Mouse (Mus musculus): Measurements from ENCODE around the gene Arhgdia. TPM values are rescaled to one million over a fixed set of nuclear protein-coding genes. Genes with fewer than 3 reads are reported as not detected.

The Arhgdia gene
- polyA plus RNA-seq, 1 experiment from 2014 or later = 360 TPM

GRCm38 (mm10) chr11:120626785-120627467 is 45.5 kb upstream of the Arhgdia start:
- Histone ChIP-seq H3K27ac (replicated peaks in 1 of 2; ENCODE audit: control insufficient read depth in 1 of 2, insufficient read depth in 1 of 2, low read depth in 2 of 2, low read length in 2 of 2) (no peak overlapping the region), H3K27me3 (ENCODE audit: control insufficient read depth, insufficient read depth, low read length) (no peaks in the 10 kb centered on the region), H3K4me2 (ENCODE audit: low read length) (no peak overlapping the region), H3K36me3 (ENCODE audit: control insufficient read depth, insufficient read depth, low read length) (peaks cover 36% of the 10 kb centered on the region), H3K9me3 (ENCODE audit: control insufficient read depth, low read length) (no peaks in the 10 kb centered on the region), H3K9ac (ENCODE audit: low read length) (no peak overlapping the region), H3K4me1 (ENCODE audit: control insufficient read depth in 2 of 2, insufficient read depth in 2 of 2, low read length in 2 of 2) (peaks cover 26 to 42% of the 10 kb centered on the region in 2 experiments), H3K4me3 (ENCODE audit: control insufficient read depth in 1 of 2, insufficient read depth in 1 of 2, low read depth in 1 of 2, low read length in 2 of 2) (no peak overlapping the region)
- 87% methylated on average over 11 of the region's 11 CpGs for WGBS
- ATAC-seq (ENCODE audit: insufficient number of reproducible peaks, insufficient read depth, low FRiP score, low read depth) = no peak

GRCm38 (mm10) chr11:120625152-120625775 is 43.8 kb upstream of the Arhgdia start, which contains the start of gene Sirt7:
Gene Sirt7 (minus strand): TSS chr11:120625240.
- Histone ChIP-seq H3K27ac (replicated peaks in 1 of 2; ENCODE audit: control insufficient read depth in 1 of 2, insufficient read depth in 1 of 2, low read depth in 2 of 2, low read length in 2 of 2) (peak within 1 kb of the TSS; percentile 28 to 76), H3K9ac (ENCODE audit: low read length) (peak within 1 kb of the TSS; percentile 78), H3K4me1 (ENCODE audit: control insufficient read depth in 2 of 2, insufficient read depth in 2 of 2, low read length in 2 of 2) (peaks cover 14 to 25% of the 10 kb centered on the region in 2 experiments), H3K36me3 (ENCODE audit: control insufficient read depth, insufficient read depth, low read length) (peaks cover 50% of the 10 kb centered on the region), H3K4me2 (ENCODE audit: low read length) (peak within 1 kb of the TSS; percentile 97), H3K9me3 (ENCODE audit: control insufficient read depth, low read length) (no peaks in the 10 kb centered on the region), H3K27me3 (ENCODE audit: control insufficient read depth, insufficient read depth, low read length) (no peaks in the 10 kb centered on the region), H3K4me3 (ENCODE audit: control insufficient read depth in 1 of 2, insufficient read depth in 1 of 2, low read depth in 1 of 2, low read length in 2 of 2) (peak within 1 kb of the TSS; percentile 86 to 97)
- no peak; the same call in 1 of the 2 replicates for ATAC-seq (ENCODE audit: insufficient number of reproducible peaks, insufficient read depth, low FRiP score, low read depth)
- 11% methylated on average over 5 of the region's 5 CpGs for WGBS

- Histone ChIP-seq H3K27me3 (ENCODE audit: control insufficient read depth, insufficient read depth, low read length) (no peaks in the 10 kb centered on the region), H3K36me3 (ENCODE audit: control insufficient read depth, insufficient read depth, low read length) (peaks cover 56% of the 10 kb centered on the region), H3K4me2 (ENCODE audit: low read length) (peak overlapping the region; percentile 97), H3K27ac (replicated peaks in 1 of 2; ENCODE audit: control insufficient read depth in 1 of 2, insufficient read depth in 1 of 2, low read depth in 2 of 2, low read length in 2 of 2) (peak overlapping the region; percentile 6 to 76), H3K4me3 (ENCODE audit: control insufficient read depth in 1 of 2, insufficient read depth in 1 of 2, low read depth in 1 of 2, low read length in 2 of 2) (peak overlapping the region; percentile 86 to 97), H3K4me1 (ENCODE audit: control insufficient read depth in 2 of 2, insufficient read depth in 2 of 2, low read length in 2 of 2) (peaks cover 9 to 20% of the 10 kb centered on the region in 2 experiments; a peak in 3 of 4 replicates), H3K9ac (ENCODE audit: low read length) (peak overlapping the region; percentile 78), H3K9me3 (ENCODE audit: control insufficient read depth, low read length) (no peaks in the 10 kb centered on the region)
- WGBS = under 1% methylated on average over 52 of the region's 53 CpGs
- ATAC-seq (ENCODE audit: insufficient number of reproducible peaks, insufficient read depth, low FRiP score, low read depth) = peak; percentile 69
These were observed 43.3 kb upstream of the Arhgdia start for GRCm38 (mm10) chr11:120624680-120625111.

- peak overlapping the region; percentile 78 for H3K9ac ChIP-seq (ENCODE audit: low read length)
- H3K4me3 ChIP-seq (ENCODE audit: control insufficient read depth in 1 of 2, insufficient read depth in 1 of 2, low read depth in 1 of 2, low read length in 2 of 2) = peak overlapping the region; percentile 86 to 97
- peak overlapping the region; percentile 97 for H3K4me2 ChIP-seq (ENCODE audit: low read length)
- 12% methylated on average over 29 of the region's 30 CpGs for WGBS
- ATAC-seq (ENCODE audit: insufficient number of reproducible peaks, insufficient read depth, low FRiP score, low read depth) = peak; percentile 76
- H3K9me3 ChIP-seq (ENCODE audit: control insufficient read depth, low read length) = no peaks in the 10 kb centered on the region
- H3K27me3 ChIP-seq (ENCODE audit: control insufficient read depth, insufficient read depth, low read length) = no peaks in the 10 kb centered on the region
- peak overlapping the region; percentile 6 to 76; a peak in 3 of 4 replicates for H3K27ac ChIP-seq (replicated peaks in 1 of 2; ENCODE audit: control insufficient read depth in 1 of 2, insufficient read depth in 1 of 2, low read depth in 2 of 2, low read length in 2 of 2)
- H3K36me3 ChIP-seq (ENCODE audit: control insufficient read depth, insufficient read depth, low read length) = peaks cover 57% of the 10 kb centered on the region
- peaks cover 5 to 15% of the 10 kb centered on the region in 2 experiments; a peak in 3 of 4 replicates for H3K4me1 ChIP-seq (ENCODE audit: control insufficient read depth in 2 of 2, insufficient read depth in 2 of 2, low read length in 2 of 2)
These were observed 42.7 kb upstream of the Arhgdia start for GRCm38 (mm10) chr11:120623961-120624679.

GRCm38 (mm10) chr11:120622805-120623204 is 41.4 kb upstream of the Arhgdia start:
- Histone ChIP-seq H3K4me3 (ENCODE audit: control insufficient read depth in 1 of 2, insufficient read depth in 1 of 2, low read depth in 1 of 2, low read length in 2 of 2) (no peak overlapping the region), H3K9ac (ENCODE audit: low read length) (no peak overlapping the region), H3K4me1 (ENCODE audit: control insufficient read depth in 2 of 2, insufficient read depth in 2 of 2, low read length in 2 of 2) (peaks cover 8 to 15% of the 10 kb centered on the region in 2 experiments; a peak in 3 of 4 replicates), H3K27me3 (ENCODE audit: control insufficient read depth, insufficient read depth, low read length) (no peaks in the 10 kb centered on the region), H3K27ac (replicated peaks in 1 of 2; ENCODE audit: control insufficient read depth in 1 of 2, insufficient read depth in 1 of 2, low read depth in 2 of 2, low read length in 2 of 2) (no peak overlapping the region), H3K36me3 (ENCODE audit: control insufficient read depth, insufficient read depth, low read length) (peaks cover 61% of the 10 kb centered on the region), H3K4me2 (ENCODE audit: low read length) (no peak overlapping the region), H3K9me3 (ENCODE audit: control insufficient read depth, low read length) (no peaks in the 10 kb centered on the region)
- WGBS = 89% methylated on average over 6 of the region's 6 CpGs
- ATAC-seq (ENCODE audit: insufficient number of reproducible peaks, insufficient read depth, low FRiP score, low read depth) = no peak

GRCm38 (mm10) chr11:120620195-120620594 is 38.8 kb upstream of the Arhgdia start:
- Histone ChIP-seq H3K9ac (ENCODE audit: low read length) (no peak overlapping the region), H3K27ac (replicated peaks in 1 of 2; ENCODE audit: control insufficient read depth in 1 of 2, insufficient read depth in 1 of 2, low read depth in 2 of 2, low read length in 2 of 2) (no peak overlapping the region), H3K27me3 (ENCODE audit: control insufficient read depth, insufficient read depth, low read length) (no peaks in the 10 kb centered on the region), H3K36me3 (ENCODE audit: control insufficient read depth, insufficient read depth, low read length) (peaks cover 51% of the 10 kb centered on the region), H3K4me1 (ENCODE audit: control insufficient read depth in 2 of 2, insufficient read depth in 2 of 2, low read length in 2 of 2) (peaks cover 10 to 17% of the 10 kb centered on the region in 2 experiments), H3K4me3 (ENCODE audit: control insufficient read depth in 1 of 2, insufficient read depth in 1 of 2, low read depth in 1 of 2, low read length in 2 of 2) (no peak overlapping the region), H3K4me2 (ENCODE audit: low read length) (no peak overlapping the region), H3K9me3 (ENCODE audit: control insufficient read depth, low read length) (no peaks in the 10 kb centered on the region)
- ATAC-seq (ENCODE audit: insufficient number of reproducible peaks, insufficient read depth, low FRiP score, low read depth) = no peak
- 93% methylated on average over 14 of the region's 14 CpGs for WGBS

Measured in heart, embryonic 14.5 days (tissue).